Mouse (Mus musculus): ENCODE measurements around the gene Sec24c. TPM values are rescaled to one million over a fixed set of nuclear protein-coding genes. Genes with fewer than 3 reads are reported as not detected.
"Not testable (repeated sequence)": the region's sequence is repeated elsewhere in the genome, so short reads cannot be mapped to it uniquely, and the experiment has no call there.

The Sec24c gene
- total RNA-seq (2021) = 100 to 1,000 TPM in 1 of 2 experiments, 10 to 100 TPM in 1; 97.2 to 109 TPM
- long read RNA-seq, full-length matches to known transcripts = 8 of 74 reads
- long read RNA-seq, partial matches to known transcripts = 17 of 74 reads
- long read RNA-seq, other reads (novel, unspliced or antisense) = 49 of 74 reads

GRCm38 (mm10) chr14:20674064-20674833 is at the start of gene Sec24c:
TSS of gene Sec24c (plus strand) at chr14:20674308.
- DNase-seq (ENCODE audit: low spot score in 2 of 2) = peak; percentile 93 to 96

- DNase-seq (ENCODE audit: low spot score in 2 of 2) = no peak
Measured at GRCm38 (mm10) chr14:20626447-20626846, 47.7 kb upstream of the Sec24c start.

GRCm38 (mm10) chr14:20626971-20627370 is 47.1 kb upstream of the Sec24c start:
- no peak for DNase-seq (ENCODE audit: low spot score in 2 of 2)

- DNase-seq (ENCODE audit: low spot score in 2 of 2) = no peak
Measured at GRCm38 (mm10) chr14:20631253-20631652, 42.9 kb upstream of the Sec24c start.

GRCm38 (mm10) chr14:20635546-20635945 is 38.6 kb upstream of the Sec24c start:
- DNase-seq (ENCODE audit: low spot score in 2 of 2) = no peak

GRCm38 (mm10) chr14:20636968-20637367 is 37.1 kb upstream of the Sec24c start:
- not testable (repeated sequence) for DNase-seq (ENCODE audit: low spot score in 2 of 2)

DNA sequence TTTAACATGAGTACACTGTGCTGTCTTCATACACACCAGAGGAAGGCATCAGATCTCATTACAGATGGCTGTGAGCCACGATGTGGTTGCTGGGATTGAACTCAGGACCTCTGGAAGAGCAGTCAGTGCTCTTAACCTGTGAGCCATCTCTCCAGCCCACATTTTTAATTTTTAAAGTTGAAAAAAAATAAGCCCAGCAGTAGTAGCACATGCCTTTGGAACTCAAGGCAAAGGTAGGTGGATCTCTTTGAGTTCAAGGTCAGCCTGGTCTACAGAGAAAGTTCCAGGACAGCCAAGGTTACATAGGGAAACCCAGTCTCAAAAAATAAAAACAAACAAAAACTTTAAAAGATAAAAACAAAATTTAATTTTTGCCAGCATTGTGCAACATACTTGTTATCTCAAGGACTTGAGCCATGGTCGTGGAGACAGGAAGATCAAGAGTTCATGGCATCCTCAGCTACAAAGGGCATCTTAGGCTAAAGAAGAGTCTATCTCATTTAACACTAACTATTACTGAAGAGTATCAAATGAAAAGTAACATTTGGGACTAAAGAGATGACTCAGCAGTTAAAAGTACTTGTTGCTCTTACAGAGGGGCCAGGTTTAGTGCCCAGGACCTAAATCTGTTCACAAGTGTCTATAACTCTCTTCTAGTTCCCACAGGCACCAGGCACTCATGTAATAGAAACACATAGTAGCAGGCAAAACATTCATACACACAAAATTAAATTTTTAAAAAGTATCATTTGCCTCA is 36.1 kb upstream of the Sec24c start:
- DNase-seq (ENCODE audit: low spot score in 2 of 2) = no peak

DNA sequence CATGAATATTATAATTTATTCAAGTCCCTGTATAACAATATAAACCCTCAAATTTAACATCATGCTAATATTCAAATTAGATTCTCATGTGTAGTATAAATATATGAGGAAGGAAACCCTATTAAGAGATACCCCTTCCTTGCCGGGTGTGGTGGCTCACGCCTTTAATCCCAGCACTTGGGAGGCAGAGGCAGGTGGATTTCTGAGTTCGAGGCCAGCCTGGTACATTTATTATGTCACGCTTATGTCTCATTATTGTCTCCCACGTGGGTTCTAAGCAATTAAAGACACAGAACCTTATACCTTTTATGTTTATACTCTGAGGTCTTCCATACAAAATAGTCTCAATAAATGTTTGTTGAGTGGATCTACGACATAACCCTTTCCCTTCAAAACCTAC is 35.4 kb upstream of the Sec24c start:
- no peak for DNase-seq (ENCODE audit: low spot score in 2 of 2)

DNA sequence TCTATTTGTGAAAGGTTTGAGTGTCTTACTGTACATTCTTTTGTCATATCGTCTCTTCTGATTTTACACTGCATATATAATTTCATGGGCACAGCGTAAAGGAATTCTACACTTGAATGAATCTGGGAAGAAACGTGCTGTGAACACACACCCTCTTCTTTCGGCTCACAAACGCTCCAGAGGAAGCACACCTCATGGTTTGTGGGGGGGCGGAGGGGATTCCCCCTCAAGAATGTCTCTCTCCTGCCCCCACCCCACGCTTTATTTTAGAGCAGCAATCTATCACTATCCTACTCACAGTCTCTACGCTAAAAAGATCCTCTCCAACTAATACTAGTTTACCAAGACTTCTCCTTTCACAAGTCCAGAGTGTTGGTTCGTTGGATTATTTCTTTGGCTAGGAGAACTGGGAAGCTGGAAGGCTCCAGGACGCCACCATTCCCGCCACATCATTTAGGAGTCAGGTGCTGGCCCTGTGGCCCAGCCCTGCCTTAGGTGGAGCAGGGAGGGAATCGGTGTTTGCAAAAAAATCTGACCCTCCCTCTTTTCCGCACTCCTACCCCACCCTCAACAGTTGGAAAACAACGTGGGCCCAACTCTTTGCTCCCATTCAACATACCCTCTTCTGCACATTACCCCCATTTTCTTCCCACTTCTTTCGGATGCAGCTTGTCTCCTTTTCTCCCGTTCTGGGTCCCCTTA is 34.0 kb upstream of the Sec24c start:
- no peak for DNase-seq (ENCODE audit: low spot score in 2 of 2)

GRCm38 (mm10) chr14:20640644-20641437 is 33.3 kb upstream of the Sec24c start, which contains the start of gene Usp54:
TSS of gene Usp54 (minus strand) at chr14:20641063.
- peak; percentile 95 to 98 for DNase-seq (ENCODE audit: low spot score in 2 of 2)

DNA sequence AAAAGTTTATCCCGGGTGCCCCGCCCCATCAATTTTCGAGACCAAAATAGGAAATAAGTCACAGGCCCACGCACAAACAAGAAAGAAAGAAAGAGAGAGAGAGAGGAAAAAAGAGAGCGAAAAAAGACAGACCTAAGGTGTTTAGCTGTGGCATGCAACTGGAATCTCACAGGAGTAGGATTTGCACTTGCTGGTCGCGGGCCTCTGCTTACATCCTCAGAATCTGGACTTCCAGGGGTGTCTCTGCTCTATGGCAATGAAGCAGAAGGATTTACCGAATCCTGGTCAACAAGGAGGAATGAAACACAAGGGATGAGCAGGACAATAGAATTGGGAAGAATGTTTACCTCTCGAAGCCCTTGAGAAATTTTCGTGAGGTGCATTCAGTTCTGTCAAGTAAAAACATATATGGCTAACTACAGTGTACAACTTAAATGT is 32.7 kb upstream of the Sec24c start:
- DNase-seq (ENCODE audit: low spot score in 2 of 2) = no peak

DNA sequence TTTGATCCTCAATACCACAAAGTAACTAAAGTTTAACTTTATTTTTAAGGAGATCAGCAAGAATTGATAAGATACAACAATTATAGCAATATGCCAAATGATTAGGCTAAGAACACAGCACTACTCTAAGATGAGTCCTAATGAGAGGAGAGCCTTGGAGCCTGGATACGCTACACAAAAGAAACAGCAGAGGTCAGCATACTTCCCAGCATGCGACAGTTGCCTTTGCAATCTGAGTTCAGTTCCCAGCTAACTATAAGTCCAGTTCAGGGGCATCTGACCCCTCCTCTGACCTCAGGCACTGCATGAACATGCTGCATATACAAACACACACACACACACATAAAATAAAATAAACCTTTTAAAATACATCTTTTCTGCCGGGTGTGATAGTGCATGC is 28.6 kb upstream of the Sec24c start:
- no peak for DNase-seq (ENCODE audit: low spot score in 2 of 2)

DNA sequence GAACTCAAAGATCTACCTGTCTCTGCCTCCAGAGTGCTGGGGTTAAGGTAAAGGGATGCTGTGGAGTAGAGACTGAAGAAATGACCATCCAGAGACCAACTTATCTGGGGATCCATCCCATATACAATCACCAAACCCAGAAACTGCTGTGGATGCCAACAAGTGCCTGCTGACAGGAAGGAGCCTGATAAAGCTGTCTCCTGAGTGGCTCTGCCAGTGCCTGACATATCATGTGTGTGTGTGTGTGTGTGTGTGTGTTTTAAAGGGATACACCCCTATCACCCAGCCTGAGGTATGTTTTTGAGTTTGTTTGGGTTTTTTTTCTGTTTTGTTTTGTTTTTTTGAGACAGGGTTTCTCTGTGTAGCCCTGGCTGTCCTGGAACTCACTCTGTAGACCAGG is 27.7 kb upstream of the Sec24c start:
- DNase-seq (ENCODE audit: low spot score in 2 of 2) = no peak

GRCm38 (mm10) chr14:20651000-20651399 is 23.1 kb upstream of the Sec24c start:
- no peak for DNase-seq (ENCODE audit: low spot score in 2 of 2)

DNA sequence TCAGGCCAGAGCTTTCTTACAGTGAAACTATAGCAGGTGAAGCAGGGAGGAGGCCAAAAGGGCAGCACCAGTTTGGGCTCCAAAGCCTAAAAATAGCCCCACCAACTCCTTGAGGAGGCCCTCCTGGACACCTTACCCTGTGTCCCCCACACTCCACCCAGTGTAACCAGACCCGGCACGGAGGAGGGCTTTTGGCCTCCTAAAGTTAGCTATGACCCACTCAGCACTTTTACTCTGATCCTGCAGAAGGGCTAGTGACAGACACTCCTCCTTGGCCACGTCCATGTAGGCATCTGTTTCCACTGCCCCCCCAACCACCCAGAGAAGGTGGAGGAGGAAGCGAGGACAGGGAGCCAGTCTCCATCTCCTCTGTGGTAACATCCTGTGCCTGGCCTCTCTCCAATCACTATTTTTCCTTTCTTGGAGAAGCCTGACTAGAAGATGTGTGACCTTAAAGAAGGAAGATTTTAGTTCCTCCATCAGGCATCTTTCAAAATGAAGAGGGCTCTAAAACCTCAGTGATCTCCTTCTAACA is 22.3 kb upstream of the Sec24c start:
- no peak for DNase-seq (ENCODE audit: low spot score in 2 of 2)

DNA sequence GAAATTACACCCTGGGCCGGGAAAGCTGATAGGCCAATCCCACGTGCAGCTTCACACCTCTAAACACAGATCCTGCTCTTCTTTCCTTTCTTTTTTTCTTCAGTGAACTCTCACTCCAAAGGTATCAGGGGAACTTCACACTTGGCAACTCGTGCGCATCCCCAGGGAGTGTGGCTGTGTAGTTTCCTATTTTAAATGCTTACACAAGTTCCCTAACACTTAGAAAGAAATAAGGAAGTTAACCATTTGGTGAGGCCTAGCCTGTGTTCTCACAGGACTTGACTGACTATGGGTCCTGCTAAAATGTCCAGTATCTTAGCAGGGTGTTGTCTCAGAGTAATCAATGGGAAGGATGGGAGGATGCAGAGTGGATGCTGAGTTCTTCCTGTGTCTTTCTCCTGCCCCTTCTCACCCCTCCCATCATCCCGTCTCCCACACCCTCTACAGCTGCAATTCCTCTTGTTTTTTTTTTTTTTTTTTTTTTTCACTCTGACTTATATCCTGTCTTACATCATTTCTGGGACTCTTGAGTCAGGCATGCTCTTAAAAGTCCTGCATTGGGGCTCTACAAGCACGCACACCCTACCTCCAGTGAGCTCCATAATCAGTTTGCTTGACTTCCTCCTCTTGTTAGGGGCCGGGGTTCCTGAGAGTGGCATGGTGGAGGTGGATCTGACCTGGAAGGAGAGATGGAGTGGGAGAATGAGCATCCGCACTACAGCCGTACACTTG is 19.3 kb upstream of the Sec24c start:
- DNase-seq (ENCODE audit: low spot score in 2 of 2) = no peak

DNA sequence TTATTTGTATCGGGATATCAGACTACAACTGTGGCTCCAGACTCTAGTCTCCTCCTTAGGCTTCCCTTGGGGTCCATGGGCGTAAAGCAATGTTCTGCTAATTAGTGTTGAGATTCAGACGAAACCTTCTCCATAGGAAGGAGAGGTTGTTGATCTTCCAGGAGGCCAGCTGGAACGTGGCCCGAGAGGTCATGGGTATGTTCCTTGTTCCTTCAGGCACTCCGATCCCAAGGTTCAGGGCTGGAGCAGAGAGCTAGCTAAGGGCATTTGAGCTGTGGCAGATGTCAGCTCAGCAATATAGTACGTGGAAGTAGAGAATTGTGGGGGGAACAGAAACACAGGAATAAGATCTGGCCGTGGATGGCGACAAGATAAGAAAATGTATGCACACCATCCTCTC is 18.4 kb upstream of the Sec24c start:
- no peak for DNase-seq (ENCODE audit: low spot score in 2 of 2)

DNA sequence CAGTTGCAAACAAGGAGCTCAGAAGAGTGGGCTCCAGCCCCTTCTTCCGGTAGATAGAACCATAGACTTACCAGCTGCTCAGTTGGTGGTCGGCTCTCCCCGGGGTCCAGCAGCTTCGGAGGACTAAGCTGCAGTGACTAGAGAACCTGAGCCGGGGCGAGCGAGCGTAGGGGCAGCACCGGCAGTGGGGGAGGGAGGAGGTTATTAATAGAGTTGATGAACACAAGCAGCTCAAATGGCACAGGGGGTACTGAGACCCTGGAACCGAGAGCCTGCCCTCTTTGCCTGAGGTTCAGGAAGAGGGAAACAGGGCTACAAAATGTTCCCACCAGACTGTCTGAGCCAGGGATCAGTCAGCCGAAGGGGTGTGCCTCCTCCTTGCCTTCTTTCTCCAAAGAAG is 17.7 kb upstream of the Sec24c start, which contains the start of gene Myoz1:
Myoz1 (minus strand) TSS at position 180 of the 400 bp plus-strand sequence.
- no peak for DNase-seq (ENCODE audit: low spot score in 2 of 2)

DNA sequence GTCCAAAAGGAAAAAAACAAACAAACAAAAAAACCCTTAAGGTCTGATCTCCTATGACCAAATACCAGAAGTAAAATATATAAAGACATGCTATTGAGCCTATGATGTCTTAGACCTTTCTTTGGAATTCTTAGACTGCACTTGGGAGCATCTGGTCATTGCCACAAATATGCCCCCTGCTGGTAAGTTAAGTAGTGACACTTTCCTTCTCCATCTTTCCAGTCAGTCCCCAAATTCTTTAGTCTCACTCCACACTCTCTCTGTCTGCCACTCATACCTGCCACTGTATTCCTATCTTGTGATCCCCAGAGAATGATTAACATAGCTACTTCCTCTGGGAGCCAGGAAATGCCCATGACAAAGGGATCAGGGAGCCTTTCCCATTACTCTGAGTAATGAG is 15.8 kb upstream of the Sec24c start:
- peak in 1 of 2 experiments; percentile 77 for DNase-seq (ENCODE audit: low spot score in 2 of 2)

DNA sequence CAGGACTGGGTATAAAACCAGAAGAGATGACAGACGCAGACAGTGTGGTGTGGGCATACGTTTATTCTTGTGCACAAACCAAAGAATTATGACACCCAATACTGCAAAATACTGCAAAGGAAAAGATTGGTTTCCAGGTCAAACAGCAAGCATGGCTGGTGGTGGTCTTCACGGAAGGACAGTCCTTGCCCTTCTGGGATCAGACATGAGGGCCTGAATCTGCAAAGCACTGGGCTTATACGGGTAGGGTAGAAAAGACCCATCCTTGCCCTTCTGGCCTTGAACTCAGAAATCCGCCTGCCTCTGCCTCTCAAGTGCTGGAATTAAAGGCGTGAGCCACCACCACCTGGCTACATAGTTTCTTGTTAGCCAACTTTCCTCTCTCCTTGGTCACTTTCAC is 15.2 kb upstream of the Sec24c start:
- DNase-seq (ENCODE audit: low spot score in 2 of 2) = no peak
